Mouse (Mus musculus): ENCODE data around the gene Dpy30. TPM values are rescaled to one million over a fixed set of nuclear protein-coding genes. Genes with fewer than 3 reads are reported as not detected.
"Not testable (repeated sequence)": the region's sequence is repeated elsewhere in the genome, so short reads cannot be mapped to it uniquely, and the experiment has no call there.

Gene Dpy30
- polyA plus RNA-seq, 1 experiment from 2014 or later: 268 TPM

DNA sequence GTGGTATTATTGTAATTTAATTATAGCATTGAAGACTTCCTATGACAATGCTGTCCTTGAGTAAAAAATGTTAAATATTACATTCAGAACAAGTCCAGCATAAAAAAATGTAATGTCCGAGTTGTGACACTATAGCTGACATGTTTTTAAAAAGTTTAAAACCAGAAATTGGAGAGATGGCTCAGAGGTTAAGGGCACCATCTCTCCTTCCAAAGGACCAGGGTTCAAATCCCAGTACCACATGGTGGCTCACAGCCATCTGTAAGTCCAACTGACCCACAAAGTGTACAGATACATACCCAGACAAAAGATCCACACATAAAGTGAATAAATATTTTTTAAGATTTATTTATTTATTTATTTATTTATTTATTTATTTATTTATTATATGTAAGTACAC lies 17.7 kb downstream of the Dpy30 start:
- Histone ChIP-seq H3K4me3 (replicated peaks; ENCODE audit: low read depth, low read length) (no peak overlapping the region), H3K36me3 (ENCODE audit: insufficient read depth, low read length) (peaks cover 17% of the 10 kb centered on the region), H3K4me1 (replicated peaks; ENCODE audit: insufficient read depth, low read length) (no peaks in the 10 kb centered on the region), H3K9ac (ENCODE audit: low read depth, low read length) (no peak overlapping the region), H3K9me3 (replicated peaks; ENCODE audit: low read length) (no peaks in the 10 kb centered on the region), H3K27me3 (ENCODE audit: insufficient read depth, low read length) (no peaks in the 10 kb centered on the region), H3K27ac (no peak overlapping the region), H3K4me2 (ENCODE audit: low read length) (no peak overlapping the region)
- no peak for DNase-seq (ENCODE audit: low spot score)
- ATAC-seq (replicated peaks; ENCODE audit: low FRiP score, low read depth): no peak
- no peak for TF ChIP-seq CTCF (IDR thresholded peaks at IDR 0.05; ENCODE audit: low read depth)
- WGBS: 89% methylated on average over 1 of the region's 1 CpGs

DNA sequence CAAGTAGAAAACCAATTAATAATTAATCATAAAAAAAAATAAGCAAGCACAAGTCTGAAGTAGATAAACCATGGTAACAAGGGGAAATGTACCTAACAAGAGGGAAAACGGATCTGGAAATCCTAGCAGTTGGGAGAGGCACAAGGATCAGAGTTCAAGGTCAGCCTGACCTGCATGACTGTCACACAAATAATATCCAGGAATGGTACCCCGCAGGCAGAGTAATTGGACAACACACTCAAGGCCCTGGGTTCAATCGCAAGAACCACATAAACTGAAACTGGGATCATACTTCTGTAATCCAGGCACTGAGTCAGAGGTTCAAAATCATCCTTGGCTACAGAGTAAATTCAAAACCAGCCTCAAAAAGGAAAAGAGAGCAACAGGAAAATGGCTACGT lies 18.1 kb downstream of the Dpy30 start:
- DNase-seq (ENCODE audit: low spot score) (no peak), ATAC-seq (replicated peaks; ENCODE audit: low FRiP score, low read depth) (no peak)
- H3K4me3 ChIP-seq (replicated peaks; ENCODE audit: low read depth, low read length): no peak overlapping the region
- H3K36me3 ChIP-seq (ENCODE audit: insufficient read depth, low read length): peaks cover 17% of the 10 kb centered on the region
- WGBS: 89% methylated on average over 4 of the region's 4 CpGs
- H3K9me3 ChIP-seq (replicated peaks; ENCODE audit: low read length): no peaks in the 10 kb centered on the region
- H3K4me2 ChIP-seq (ENCODE audit: low read length): no peak overlapping the region
- no peak overlapping the region for H3K9ac ChIP-seq (ENCODE audit: low read depth, low read length)
- no peaks in the 10 kb centered on the region for H3K4me1 ChIP-seq (replicated peaks; ENCODE audit: insufficient read depth, low read length)
- TF ChIP-seq CTCF (IDR thresholded peaks at IDR 0.05; ENCODE audit: low read depth): no peak
- no peak overlapping the region for H3K27ac ChIP-seq
- H3K27me3 ChIP-seq (ENCODE audit: insufficient read depth, low read length): no peaks in the 10 kb centered on the region

DNA sequence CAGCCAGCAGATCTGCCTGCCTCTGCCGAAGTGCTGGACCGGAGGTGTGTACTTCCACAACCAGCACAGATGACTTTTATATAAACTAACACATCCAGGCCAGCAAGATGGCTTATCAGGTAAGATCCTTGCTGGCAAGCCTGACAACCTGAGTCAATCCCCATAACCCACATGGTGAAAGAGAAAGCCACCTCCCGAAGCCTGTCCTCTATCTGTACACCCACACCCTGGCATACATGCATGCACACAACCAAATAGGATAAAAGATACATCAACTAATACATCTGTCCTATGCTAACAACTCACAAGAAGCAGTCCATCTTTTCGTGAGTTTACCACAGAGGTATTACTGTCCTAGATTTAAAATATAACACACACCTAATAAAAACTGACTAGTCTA lies 19.7 kb downstream of the Dpy30 start:
- H3K4me2 ChIP-seq (ENCODE audit: low read length): no peak overlapping the region
- no peak overlapping the region for H3K4me3 ChIP-seq (replicated peaks; ENCODE audit: low read depth, low read length)
- no peak for ATAC-seq (replicated peaks; ENCODE audit: low FRiP score, low read depth)
- H3K27me3 ChIP-seq (ENCODE audit: insufficient read depth, low read length): no peaks in the 10 kb centered on the region
- 92% methylated on average over 4 of the region's 4 CpGs for WGBS
- H3K9ac ChIP-seq (ENCODE audit: low read depth, low read length): no peak overlapping the region
- H3K27ac ChIP-seq: no peak overlapping the region
- no peaks in the 10 kb centered on the region for H3K4me1 ChIP-seq (replicated peaks; ENCODE audit: insufficient read depth, low read length)
- no peaks in the 10 kb centered on the region for H3K9me3 ChIP-seq (replicated peaks; ENCODE audit: low read length)
- TF ChIP-seq CTCF (IDR thresholded peaks at IDR 0.05; ENCODE audit: low read depth): no peak
- DNase-seq (ENCODE audit: low spot score): no peak
- H3K36me3 ChIP-seq (ENCODE audit: insufficient read depth, low read length): peaks cover 19% of the 10 kb centered on the region

DNA sequence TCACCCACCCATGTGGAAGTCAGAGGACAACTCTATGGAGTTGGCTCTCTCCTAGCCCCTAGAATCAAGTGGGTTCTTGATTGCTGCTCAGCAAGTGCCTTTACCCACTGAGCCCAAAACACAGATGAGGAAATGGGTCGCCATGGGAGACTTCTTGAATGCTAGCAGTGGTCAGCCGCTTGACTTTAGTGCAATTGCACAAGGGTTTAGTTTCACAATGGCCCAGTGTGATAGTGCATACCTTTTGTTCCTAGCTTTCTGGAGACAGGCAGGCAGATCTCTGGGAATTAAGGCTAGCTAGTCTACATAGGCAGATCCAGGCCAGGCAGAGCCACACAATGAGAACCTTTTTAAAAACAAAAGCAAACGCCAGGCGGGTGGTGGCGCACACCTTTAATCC lies 23.7 kb downstream of the Dpy30 start:
- Histone ChIP-seq H3K4me1 (replicated peaks; ENCODE audit: insufficient read depth, low read length) (no peaks in the 10 kb centered on the region), H3K4me3 (replicated peaks; ENCODE audit: low read depth, low read length) (no peak overlapping the region), H3K4me2 (ENCODE audit: low read length) (no peak overlapping the region), H3K9ac (ENCODE audit: low read depth, low read length) (no peak overlapping the region), H3K36me3 (ENCODE audit: insufficient read depth, low read length) (peaks cover 16% of the 10 kb centered on the region; the same call in 1 of the 2 replicates), H3K9me3 (replicated peaks; ENCODE audit: low read length) (no peaks in the 10 kb centered on the region), H3K27ac (no peak overlapping the region), H3K27me3 (ENCODE audit: insufficient read depth, low read length) (no peaks in the 10 kb centered on the region)
- TF ChIP-seq CTCF (IDR thresholded peaks at IDR 0.05; ENCODE audit: low read depth): no peak
- WGBS: 98% methylated on average over 5 of the region's 5 CpGs
- DNase-seq (ENCODE audit: low spot score): no peak
- no peak for ATAC-seq (replicated peaks; ENCODE audit: low FRiP score, low read depth)

DNA sequence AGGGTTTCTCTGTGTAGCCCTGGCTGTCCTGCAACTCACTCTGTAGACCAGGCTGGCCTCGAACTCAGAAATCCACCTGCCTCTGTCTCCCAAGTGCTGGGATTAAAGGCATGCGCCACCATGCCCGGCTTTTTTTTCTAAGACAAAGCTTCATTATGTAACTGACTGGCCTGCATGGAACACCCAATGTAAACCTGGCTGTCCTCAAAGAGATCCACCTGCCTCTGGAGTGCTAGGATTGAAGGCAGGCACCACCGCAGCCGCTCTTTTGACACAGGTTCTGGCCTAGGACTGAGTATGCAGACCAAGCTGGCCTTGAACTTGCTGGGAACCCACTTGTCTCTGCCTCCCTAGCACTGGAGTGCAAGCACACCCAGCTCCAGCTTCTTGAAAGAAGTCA lies 26.8 kb downstream of the Dpy30 start:
- DNase-seq (ENCODE audit: low spot score); H3K4me1 ChIP-seq (replicated peaks; ENCODE audit: insufficient read depth, low read length); H3K27me3 ChIP-seq (ENCODE audit: insufficient read depth, low read length); ATAC-seq (replicated peaks; ENCODE audit: low FRiP score, low read depth); H3K27ac ChIP-seq; H3K4me2 ChIP-seq (ENCODE audit: low read length); H3K9me3 ChIP-seq (replicated peaks; ENCODE audit: low read length); H3K4me3 ChIP-seq (replicated peaks; ENCODE audit: low read depth, low read length); H3K9ac ChIP-seq (ENCODE audit: low read depth, low read length); H3K36me3 ChIP-seq (ENCODE audit: insufficient read depth, low read length): not testable (repeated sequence)
- 89% methylated on average over 5 of the region's 5 CpGs for WGBS

DNA sequence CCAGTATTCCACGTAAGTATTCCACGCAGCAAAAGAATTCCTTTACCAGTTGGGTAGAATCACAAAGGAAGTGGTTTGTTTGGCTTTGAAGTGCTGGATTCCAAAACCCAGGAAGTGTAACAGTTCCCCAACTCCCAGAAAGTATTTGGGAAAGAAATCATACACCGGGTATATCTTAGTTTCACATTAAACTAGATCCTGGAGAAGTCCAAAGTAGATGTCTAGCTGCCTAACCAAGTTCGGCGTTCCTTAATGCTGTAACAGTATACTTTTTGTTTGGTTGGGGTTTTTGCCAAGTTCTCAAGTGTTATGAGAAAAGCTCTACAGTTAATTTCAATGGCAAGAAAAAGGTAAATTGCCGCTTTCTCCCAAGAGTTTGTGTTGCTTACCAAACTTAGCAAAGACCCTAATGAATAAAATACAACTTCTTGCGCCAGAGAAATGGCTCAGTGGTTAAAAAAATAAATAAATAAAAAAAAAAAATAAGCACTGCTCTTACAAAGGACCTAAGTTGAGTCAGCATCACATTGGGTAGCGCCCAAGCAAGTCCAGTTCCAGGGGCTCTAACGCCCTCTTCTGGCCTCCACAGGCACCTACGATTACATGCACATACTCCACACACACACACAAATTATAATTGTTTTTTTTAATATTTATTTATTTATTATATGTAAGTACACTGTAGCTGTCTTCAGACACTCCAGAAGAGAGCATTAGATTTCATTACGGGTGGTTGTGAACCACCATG lies 27.5 kb downstream of the Dpy30 start:
- Histone ChIP-seq H3K9me3 (replicated peaks; ENCODE audit: low read length) (no peaks in the 10 kb centered on the region), H3K4me2 (ENCODE audit: low read length) (peak overlapping the region; percentile 66), H3K36me3 (ENCODE audit: insufficient read depth, low read length) (peaks cover 3% of the 10 kb centered on the region; the same call in 1 of the 2 replicates), H3K27me3 (ENCODE audit: insufficient read depth, low read length) (no peaks in the 10 kb centered on the region), H3K4me1 (replicated peaks; ENCODE audit: insufficient read depth, low read length) (0 out of 2 replicates have a peak, but pooled peaks cover 5% of the 10 kb centered on the region), H3K4me3 (replicated peaks; ENCODE audit: low read depth, low read length) (peak overlapping the region; percentile 92), H3K9ac (ENCODE audit: low read depth, low read length) (peak overlapping the region; percentile 95; the same call in 1 of the 2 replicates), H3K27ac (peak overlapping the region; percentile 98)
- WGBS: 32% methylated on average over 11 of the region's 11 CpGs
- ATAC-seq (replicated peaks; ENCODE audit: low FRiP score, low read depth) (no peak), DNase-seq (ENCODE audit: low spot score) (peak; percentile 76)
- peak; percentile 60 for TF ChIP-seq CTCF (IDR thresholded peaks at IDR 0.05; ENCODE audit: low read depth)

All from kidney, postnatal 0 days (tissue).